Mouse (Mus musculus) cerebellum, postnatal 4 days (tissue): ENCODE data around the gene Runx2.

Source experiments
- DNase-seq, 2 experiments: peaks; one replicate each; pipeline ENCODE4 v3.0.0; 2022; ENCODE audit warnings: low spot score in 2 of 2, mixed read lengths in 1 of 2

The Runx2 gene

GRCm38 (mm10) chr17:44662080-44662706, 152.4 kb downstream of the Runx2 start:
- DNase-seq, result no peak

- DNase-seq, result no peak
Measured at GRCm38 (mm10) chr17:44660121-44660806, 154.3 kb downstream of the Runx2 start.

GRCm38 (mm10) chr17:44654503-44654902, 160.1 kb downstream of the Runx2 start:
- DNase-seq, result peak in 1 of 2 experiments; percentile 5

GRCm38 (mm10) chr17:44653081-44653480, 161.5 kb downstream of the Runx2 start:
- no peak for DNase-seq

GRCm38 (mm10) chr17:44652054-44652453, 162.5 kb downstream of the Runx2 start:
- no peak for DNase-seq

- DNase-seq, result no peak
Measured at GRCm38 (mm10) chr17:44651613-44652012, 163.0 kb downstream of the Runx2 start.

GRCm38 (mm10) chr17:44650431-44650830, 164.2 kb downstream of the Runx2 start:
- DNase-seq, result no peak

GRCm38 (mm10) chr17:44649056-44649455, 165.5 kb downstream of the Runx2 start:
- DNase-seq, result no peak

GRCm38 (mm10) chr17:44647916-44648315, 166.7 kb downstream of the Runx2 start:
- DNase-seq, result peak in 1 of 2 experiments; percentile 20

- no peak for DNase-seq
Measured at GRCm38 (mm10) chr17:44645146-44645545, 169.5 kb downstream of the Runx2 start.

GRCm38 (mm10) chr17:44643260-44643659, 171.3 kb downstream of the Runx2 start:
- DNase-seq, result no peak

- no peak for DNase-seq
Measured at GRCm38 (mm10) chr17:44642126-44642525, 172.5 kb downstream of the Runx2 start.

- DNase-seq, result no peak
Measured at GRCm38 (mm10) chr17:44640910-44641309, 173.7 kb downstream of the Runx2 start.

GRCm38 (mm10) chr17:44639446-44639845, 175.2 kb downstream of the Runx2 start:
- no peak for DNase-seq

- no peak for DNase-seq
Measured at GRCm38 (mm10) chr17:44637181-44637880, 177.3 kb downstream of the Runx2 start.

- DNase-seq, result no peak
Measured at GRCm38 (mm10) chr17:44634486-44634885, 180.1 kb downstream of the Runx2 start.

- no peak for DNase-seq
Measured at GRCm38 (mm10) chr17:44633607-44634415, 180.8 kb downstream of the Runx2 start.

- DNase-seq, result no peak
Measured at GRCm38 (mm10) chr17:44632941-44633340, 181.7 kb downstream of the Runx2 start.

- DNase-seq, result no peak
Measured at GRCm38 (mm10) chr17:44632292-44632691, 182.3 kb downstream of the Runx2 start.

GRCm38 (mm10) chr17:44631577-44631976, 183.0 kb downstream of the Runx2 start:
- DNase-seq, result no peak

GRCm38 (mm10) chr17:44627317-44627716, 187.3 kb downstream of the Runx2 start:
- DNase-seq, result no peak

GRCm38 (mm10) chr17:44623707-44624106, 190.9 kb downstream of the Runx2 start:
- no peak for DNase-seq
